Mouse (Mus musculus) C2C12 (cell line): ENCODE results near the gene Acadl.

ENCODE experiments used
- CTCF ChIP-seq: IDR thresholded peaks from one replicate; pipeline ENCODE4 v1.5.1; 2011; ENCODE audit not compliant: control insufficient read depth, insufficient read depth, insufficient read length
- MYOD1 ChIP-seq: IDR thresholded peaks from one replicate; pipeline ENCODE4 v1.6.1; 2011; ENCODE audit warnings: low read depth; ENCODE audit not compliant: control insufficient read depth, insufficient read length
- MYOG ChIP-seq: IDR thresholded peaks from one replicate; pipeline ENCODE4 v1.6.1; 2011; ENCODE audit not compliant: control insufficient read depth, insufficient read length; ENCODE audit errors: extremely low read depth

DNA sequence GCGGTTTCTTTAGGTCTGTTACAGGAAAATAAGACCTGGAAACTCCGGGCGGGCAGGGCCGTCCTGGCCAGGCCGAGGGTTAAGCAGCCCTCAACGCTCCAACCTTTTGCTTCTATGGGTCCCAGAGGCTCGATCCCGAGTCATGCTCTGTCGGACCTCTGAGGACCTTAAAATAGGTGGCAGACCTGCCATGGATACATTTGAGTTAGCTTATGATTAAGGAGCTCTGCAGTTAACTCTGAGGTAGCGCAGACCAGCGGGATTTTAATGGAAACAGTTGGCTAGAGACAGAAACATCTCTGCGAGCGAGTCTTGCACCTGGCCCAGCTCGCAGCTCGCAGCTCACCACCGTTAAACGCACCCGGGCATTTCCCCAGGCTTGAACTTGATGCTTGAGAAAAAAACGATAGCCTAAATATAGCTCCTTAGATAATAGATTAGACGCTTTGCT is 45.2 kb downstream of the Acadl start:
- TF ChIP-seq CTCF (no peak), MYOD1 (no peak), MYOG (no peak)
